Mouse (Mus musculus) small intestine, adult 2 months (tissue): Measurements from ENCODE around the gene Mier2. TPM values are rescaled to one million over a fixed set of nuclear protein-coding genes. Genes with fewer than 3 reads are reported as not detected.

Source experiments
- H3K27ac ChIP-seq: fragments of 200-500 bp; 2 replicates; pipeline ENCODE4 v1.5.1; 2012; ENCODE audit warnings: low read depth, low read length, control low read depth, inconsistent platforms; ENCODE audit not compliant: insufficient read depth
- H3K27me3 ChIP-seq: fragments of 200-500 bp; 2 replicates; pipeline ENCODE4 v1.6.1; 2012; ENCODE audit warnings: mild to moderate bottlenecking, moderate library complexity, low read length, inconsistent platforms; ENCODE audit not compliant: control insufficient read depth, insufficient read depth
- H3K36me3 ChIP-seq: fragments of 200-500 bp; 2 replicates; pipeline ENCODE4 v1.6.1; 2012; ENCODE audit warnings: mild to moderate bottlenecking, low read length, control low read depth, inconsistent platforms; ENCODE audit not compliant: control insufficient read depth, insufficient read depth
- H3K4me1 ChIP-seq: fragments of 200-500 bp; 2 replicates; pipeline ENCODE4 v1.6.1; 2012; ENCODE audit warnings: low read length, inconsistent platforms, mixed read lengths; ENCODE audit not compliant: control insufficient read depth, insufficient read depth, insufficient read length
- H3K4me3 ChIP-seq: fragments of 200-500 bp; 2 replicates; pipeline ENCODE4 v1.5.1; 2012; ENCODE audit warnings: low read depth, mild to moderate bottlenecking, control low read depth, inconsistent platforms, low read length, moderate library complexity
- CTCF ChIP-seq: fragments of 200-500 bp; IDR thresholded peaks from 2 replicates; pipeline ENCODE4 v1.5.1; 2012; ENCODE audit warnings: low read depth, mild to moderate bottlenecking, control low read depth, inconsistent platforms, low read length, moderate library complexity, mixed read lengths; ENCODE audit not compliant: insufficient replicate concordance, insufficient read length; ENCODE audit errors: extremely low read depth
- POLR2A ChIP-seq: fragments of 200-500 bp; IDR thresholded peaks from 2 replicates; pipeline ENCODE4 v1.6.1; 2012; ENCODE audit warnings: low read depth, mild to moderate bottlenecking, control low read depth, inconsistent platforms, low read length, moderate library complexity
- WGBS: fragments of 180-500 bp; shearing (Covaris S2); methylation state at CpG from one replicate; pipeline ENCODE4 v1.1.7; 2018; 5-methylcytosine and 5-hydroxymethylcytosine counted together
- polyA plus RNA-seq: library from polyadenylated mRNA; depleted of rRNA; stranded (reverse); fragments of >200 nt; gene quantifications from 2 replicates; pipeline ENCODE4 v1.2.3, GENCODE M21; 2012

Gene Mier2
- polyA plus RNA-seq, 1 experiment, result 89.9 TPM

DNA sequence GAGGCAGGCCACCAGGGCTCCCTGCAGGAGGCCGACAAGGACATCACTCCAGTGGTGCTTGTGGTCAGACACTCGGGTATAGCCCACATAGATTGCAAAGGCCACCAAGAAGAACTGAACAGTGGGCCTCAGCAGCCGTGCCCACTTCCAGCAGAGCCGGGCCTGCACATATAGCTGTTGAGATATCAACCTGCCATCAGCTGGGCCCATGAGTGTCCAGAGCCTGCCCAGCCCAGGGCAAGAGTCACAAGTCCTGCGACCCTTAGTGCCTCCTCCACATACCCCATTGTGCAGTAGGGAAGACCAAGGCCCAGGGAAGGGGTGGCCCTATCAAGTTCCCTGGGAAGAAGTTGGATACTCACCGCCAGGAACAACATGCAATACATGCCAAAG is 27.6 kb downstream of the Mier2 start:
- H3K4me3 ChIP-seq, result no peak overlapping the region
- H3K27me3 ChIP-seq, result no peaks in the 10 kb centered on the region
- H3K27ac ChIP-seq, result no peak overlapping the region
- WGBS, result 84% methylated on average over 6 of the region's 6 CpGs
- peaks cover 18% of the 10 kb centered on the region; the same call in 1 of the 2 replicates for H3K4me1 ChIP-seq
- TF ChIP-seq CTCF (no peak), POLR2A (no peak)
- H3K36me3 ChIP-seq, result peaks cover 54% of the 10 kb centered on the region

DNA sequence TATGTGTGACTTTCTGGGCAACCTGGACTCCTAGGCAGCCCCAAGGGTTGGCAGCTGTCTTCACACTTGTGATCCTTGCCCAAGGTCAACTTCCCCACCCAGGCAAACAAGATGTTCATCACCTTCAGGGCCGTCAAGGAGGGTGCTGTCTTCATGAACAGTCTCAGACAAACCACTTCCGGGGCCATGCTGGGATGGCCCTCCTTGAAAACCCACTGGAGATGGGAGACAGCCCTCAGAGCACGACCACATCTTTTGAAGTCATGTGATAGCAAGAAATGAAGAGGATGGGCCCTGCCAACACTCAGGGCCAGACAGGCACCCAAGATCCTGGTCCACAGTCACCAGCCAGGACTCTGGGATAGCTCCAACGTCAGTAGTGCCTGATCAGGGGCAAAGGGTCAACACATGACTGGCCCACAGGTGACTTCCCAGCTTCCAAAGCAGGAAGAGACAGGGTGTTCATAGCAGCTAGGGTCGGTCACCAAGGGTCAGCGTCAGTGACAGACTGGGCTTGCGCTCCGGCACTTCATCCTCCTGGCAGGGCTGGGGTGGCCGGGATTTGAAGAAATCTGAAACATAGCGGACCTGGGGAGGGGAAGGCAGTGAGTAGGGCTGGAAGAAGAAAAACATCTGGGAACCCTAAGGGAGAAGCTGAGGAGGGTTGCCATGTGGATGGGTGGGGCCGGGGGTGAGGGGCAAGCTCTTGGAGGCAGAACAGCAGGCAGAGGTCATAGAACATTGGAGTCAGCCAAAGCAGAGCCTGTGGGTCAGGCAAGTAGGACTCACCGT is 28.1 kb downstream of the Mier2 start:
- Histone ChIP-seq H3K27ac (no peak overlapping the region), H3K27me3 (no peaks in the 10 kb centered on the region), H3K4me1 (peaks cover 18% of the 10 kb centered on the region; the same call in 1 of the 2 replicates), H3K36me3 (peaks cover 54% of the 10 kb centered on the region), H3K4me3 (no peak overlapping the region)
- TF ChIP-seq POLR2A (no peak), CTCF (no peak)
- WGBS, result 89% methylated on average over 12 of the region's 12 CpGs

DNA sequence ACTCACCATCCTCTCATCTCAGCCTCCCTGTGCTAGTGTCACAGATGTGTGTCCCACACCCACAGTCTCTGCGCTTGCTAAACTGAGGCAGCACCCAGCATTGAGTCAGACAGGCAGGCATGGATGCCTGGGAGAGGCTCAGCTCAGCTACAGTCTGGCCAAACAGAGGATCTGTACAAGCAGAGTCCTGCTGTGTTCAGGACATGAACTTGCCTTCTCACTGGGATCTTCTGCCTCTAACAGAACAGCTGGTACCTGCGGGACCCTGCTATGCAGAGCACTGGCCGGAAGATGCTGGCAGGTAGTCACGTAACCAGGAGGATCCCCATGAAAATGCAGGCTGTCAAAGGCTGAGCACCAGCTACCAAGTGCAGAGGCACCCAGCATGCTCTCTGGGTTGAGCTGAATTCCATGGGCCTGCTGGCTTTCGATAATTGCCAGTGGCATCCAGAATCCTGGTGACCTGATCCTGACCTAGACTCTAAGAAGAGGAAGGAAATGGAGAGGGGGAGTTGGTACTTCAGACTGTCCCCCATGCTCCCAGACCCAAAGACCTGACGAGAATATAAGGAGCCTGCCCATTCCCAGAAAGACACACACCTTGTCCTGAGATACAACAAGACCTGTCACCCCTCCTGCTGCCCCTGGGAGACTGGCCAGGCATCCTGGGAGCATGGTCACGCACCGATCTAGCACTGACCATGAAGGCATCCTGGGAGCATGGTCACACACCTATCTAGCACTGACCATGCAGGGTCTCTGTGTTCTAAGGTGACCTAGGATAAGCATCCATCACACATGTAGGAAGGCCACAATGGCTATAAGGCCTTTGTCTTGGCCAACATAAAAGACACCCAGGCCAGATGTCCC is 29.3 kb downstream of the Mier2 start:
- no peak for TF ChIP-seq POLR2A
- no peak for TF ChIP-seq CTCF
- Histone ChIP-seq H3K4me3 (no peak overlapping the region), H3K27me3 (no peaks in the 10 kb centered on the region), H3K27ac (no peak overlapping the region), H3K4me1 (peaks cover 9% of the 10 kb centered on the region; the same call in 1 of the 2 replicates), H3K36me3 (peaks cover 58% of the 10 kb centered on the region)
- WGBS, result 92% methylated on average over 8 of the region's 8 CpGs

- 0 out of 2 replicates have a peak, but pooled peaks cover 2% of the 10 kb centered on the region for H3K4me1 ChIP-seq
- no peak for TF ChIP-seq POLR2A
- no peak for TF ChIP-seq CTCF
- WGBS, result 88% methylated on average over 1 of the region's 1 CpGs
- H3K27ac ChIP-seq, result no peak overlapping the region
- H3K36me3 ChIP-seq, result peaks cover 53% of the 10 kb centered on the region
- H3K4me3 ChIP-seq, result no peak overlapping the region
- no peaks in the 10 kb centered on the region for H3K27me3 ChIP-seq
These were observed 30.6 kb downstream of the Mier2 start for GRCm38 (mm10) chr10:79524433-79524832.

- Histone ChIP-seq H3K36me3 (peaks cover 14% of the 10 kb centered on the region), H3K27ac (no peak overlapping the region), H3K27me3 (no peaks in the 10 kb centered on the region), H3K4me3 (no peak overlapping the region), H3K4me1 (peaks cover 9% of the 10 kb centered on the region; the same call in 1 of the 2 replicates)
- 29% methylated on average over 2 of the region's 2 CpGs for WGBS
- TF ChIP-seq POLR2A (no peak), CTCF (no peak)
These were observed 48.3 kb downstream of the Mier2 start for GRCm38 (mm10) chr10:79506709-79507108.

DNA sequence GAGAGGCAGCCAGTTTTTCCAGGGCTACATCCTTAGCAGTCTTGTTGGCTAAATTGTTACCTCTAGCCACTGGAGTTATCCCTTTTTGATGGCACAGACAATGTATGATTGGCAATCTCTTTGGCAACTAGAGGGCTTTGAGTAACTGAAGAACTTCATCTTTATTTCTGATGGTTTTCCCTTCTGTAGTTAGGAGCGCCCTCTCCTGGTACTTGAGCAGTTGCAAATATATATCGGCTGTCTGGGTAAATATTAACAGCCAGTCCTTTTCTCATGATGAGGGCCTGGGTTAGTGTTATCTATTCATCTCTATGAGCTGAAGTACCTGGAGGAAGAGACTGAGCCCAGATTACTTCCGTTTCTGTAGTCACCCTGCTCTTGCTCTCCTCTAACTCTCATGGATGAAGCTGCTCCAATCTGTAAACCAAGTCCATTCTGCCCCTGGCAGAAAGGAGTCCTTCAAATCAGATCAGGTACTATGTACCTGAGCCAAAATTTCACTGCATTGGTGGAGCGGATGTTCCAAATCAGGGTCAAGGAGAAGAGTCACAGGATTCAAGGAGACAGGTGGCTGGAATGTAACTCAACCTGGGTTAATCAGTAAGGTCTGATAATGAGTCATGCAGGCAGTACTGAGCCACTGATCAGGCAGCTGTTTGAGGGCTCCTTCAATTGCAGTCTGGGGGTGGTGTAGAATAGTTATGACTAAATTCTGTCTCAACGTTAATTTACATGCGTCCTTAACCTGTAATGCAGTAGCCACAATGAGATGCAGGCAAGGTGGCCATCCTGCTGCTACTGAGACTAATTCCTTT is 52.0 kb downstream of the Mier2 start:
- peaks cover 9% of the 10 kb centered on the region; the same call in 1 of the 2 replicates for H3K4me1 ChIP-seq
- H3K27me3 ChIP-seq, result no peaks in the 10 kb centered on the region
- TF ChIP-seq POLR2A (no peak), CTCF (0 out of 2 replicates have a peak, but pooled peaks have one; percentile 5)
- H3K36me3 ChIP-seq, result peaks cover 6% of the 10 kb centered on the region; the same call in 1 of the 2 replicates
- H3K27ac ChIP-seq, result peak overlapping the region; percentile 60
- 21% methylated on average over 6 of the region's 6 CpGs for WGBS
- no peak overlapping the region for H3K4me3 ChIP-seq
